Mouse (Mus musculus) lung, postnatal 25 days (tissue): ENCODE results near the gene Rnf113a2.

Experiments used
- DNase-seq: peaks from one replicate; pipeline ENCODE4 v3.0.0; 2022; ENCODE audit warnings: low spot score

The Rnf113a2 gene

GRCm38 (mm10) chr12:84416834-84417604, at the start of gene Rnf113a2:
Rnf113a2 (plus strand) TSS chr12:84417196.
- DNase-seq: peak; percentile 84

- no peak for DNase-seq
Observed at GRCm38 (mm10) chr12:84371647-84372046, 45.3 kb upstream of the Rnf113a2 start.

DNA sequence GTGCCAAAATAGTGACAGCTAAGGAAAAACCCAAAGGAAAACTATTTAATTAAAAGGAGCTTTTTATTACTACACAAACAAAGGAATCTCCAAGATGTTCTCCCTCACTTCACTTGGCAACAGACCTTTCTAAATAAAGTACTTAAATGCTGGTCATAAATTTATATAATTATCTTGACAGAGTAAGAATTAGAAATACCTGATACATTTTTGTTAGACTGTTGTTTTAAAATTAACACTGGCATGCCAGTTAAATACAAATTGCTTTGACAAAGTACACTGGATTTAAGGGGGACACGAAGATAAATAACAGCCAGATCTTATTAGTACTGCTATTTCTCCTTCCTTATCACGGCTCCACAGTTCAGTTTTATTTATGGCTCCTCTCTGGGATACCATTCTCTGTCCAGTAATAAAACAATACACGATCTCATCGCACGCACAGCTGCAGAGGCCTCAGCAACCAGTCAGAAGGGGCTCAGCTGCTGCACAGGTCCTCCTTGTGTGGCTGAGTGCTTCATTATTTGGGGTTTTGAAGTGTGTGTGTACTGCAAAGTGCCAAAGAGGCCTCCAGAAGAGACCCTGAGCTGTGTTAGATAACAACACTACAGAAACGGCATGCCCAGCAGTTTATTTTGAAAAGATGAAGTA, 43.0 kb upstream of the Rnf113a2 start:
- DNase-seq: no peak

GRCm38 (mm10) chr12:84382369-84382768, 34.6 kb upstream of the Rnf113a2 start:
- DNase-seq: no peak

GRCm38 (mm10) chr12:84384644-84385081, 32.3 kb upstream of the Rnf113a2 start:
- DNase-seq: peak; percentile 72

- no peak for DNase-seq
Observed at GRCm38 (mm10) chr12:84385408-84385807, 31.6 kb upstream of the Rnf113a2 start.

DNA sequence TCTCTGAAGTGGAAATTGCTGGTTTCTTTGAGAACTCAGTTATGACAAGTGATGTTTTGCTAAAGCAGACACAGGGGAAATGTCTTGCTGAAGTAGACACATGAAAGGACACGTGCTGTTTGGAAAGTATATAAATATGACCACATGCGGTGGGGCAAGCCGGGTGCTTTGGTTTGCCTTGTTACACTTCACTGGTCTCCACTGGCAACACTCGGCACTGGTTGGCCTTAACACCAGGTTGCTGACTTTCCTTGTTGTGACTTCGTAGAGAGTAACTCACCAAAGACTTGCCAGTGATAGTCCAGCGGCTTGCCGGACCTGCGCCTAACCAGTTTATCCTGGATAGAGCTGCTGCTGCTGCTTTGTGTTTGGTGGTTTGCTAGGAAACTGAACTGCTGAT, 28.9 kb upstream of the Rnf113a2 start:
- peak; percentile 27 for DNase-seq

DNA sequence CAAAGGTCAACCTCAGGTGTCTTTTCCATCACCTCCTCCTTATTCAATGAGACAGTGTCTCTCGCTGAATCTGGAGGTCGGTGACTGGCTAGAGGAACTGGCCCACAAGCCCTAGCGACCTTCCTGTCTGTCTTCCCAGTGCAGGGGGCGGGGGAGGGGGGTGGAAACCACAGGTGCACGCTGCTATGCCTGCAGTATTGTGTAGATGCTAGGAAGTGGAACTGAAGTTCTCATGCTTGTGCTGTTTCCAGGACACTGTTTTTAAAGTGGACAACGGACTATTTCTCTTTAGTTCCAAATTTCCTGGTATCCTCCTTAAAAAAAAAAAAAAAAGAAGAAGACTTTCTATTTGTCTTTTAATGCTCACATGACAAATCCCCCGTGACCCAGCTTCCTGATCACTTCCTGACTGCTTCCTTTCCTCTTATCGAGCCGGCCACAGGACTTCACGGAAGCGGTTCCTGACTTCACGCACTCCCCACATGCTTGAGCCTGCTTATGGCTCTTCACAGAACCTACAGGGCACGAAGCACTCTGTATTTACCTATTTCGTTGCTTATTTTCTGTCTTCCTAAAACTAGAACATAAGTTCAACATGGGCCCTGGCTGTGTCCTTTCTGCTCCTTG, 28.1 kb upstream of the Rnf113a2 start:
- DNase-seq: no peak

DNA sequence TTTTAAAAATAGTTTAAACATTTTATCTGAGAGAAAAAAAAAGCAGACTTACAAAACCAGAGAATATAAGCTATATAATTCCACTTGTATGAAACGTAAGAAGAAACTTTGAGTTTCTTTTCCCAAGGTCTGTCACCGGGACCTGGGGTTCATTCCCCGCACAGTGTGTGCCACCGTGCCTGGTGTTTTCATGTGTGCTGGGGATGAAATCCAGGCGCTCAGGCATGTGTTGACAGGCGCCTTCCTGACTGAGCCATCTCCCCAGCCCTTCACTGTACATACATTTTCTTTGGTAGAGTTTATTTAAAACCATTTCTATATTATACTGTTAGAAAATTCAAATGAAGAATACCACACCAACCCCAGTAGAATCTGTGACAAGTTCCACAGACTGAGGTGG, 26.7 kb upstream of the Rnf113a2 start:
- no peak for DNase-seq

GRCm38 (mm10) chr12:84392681-84393080, 24.3 kb upstream of the Rnf113a2 start:
- no peak for DNase-seq

DNA sequence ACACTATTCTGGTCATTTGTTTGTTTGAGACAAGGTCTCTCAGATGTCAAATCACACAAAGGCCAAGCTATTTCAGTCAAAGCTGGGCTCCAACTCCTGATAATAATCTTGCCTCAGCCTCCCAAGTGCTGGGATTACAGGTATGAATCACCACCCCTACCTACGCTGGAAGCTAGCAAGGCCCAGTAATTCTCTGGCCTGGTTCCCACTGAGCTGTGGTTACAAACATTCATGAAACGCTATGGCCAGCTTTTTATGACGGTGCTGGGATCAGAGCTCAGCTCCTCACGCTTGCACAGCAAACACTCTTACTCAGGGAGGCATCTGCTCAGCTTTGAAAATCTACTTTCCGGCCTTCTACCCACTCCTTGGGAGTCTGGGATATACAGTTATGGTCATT, 23.1 kb upstream of the Rnf113a2 start:
- DNase-seq: no peak

- DNase-seq: no peak
Observed at GRCm38 (mm10) chr12:84396947-84397679, 19.9 kb upstream of the Rnf113a2 start.

- no peak for DNase-seq
Observed at GRCm38 (mm10) chr12:84397685-84398084, 19.3 kb upstream of the Rnf113a2 start.

DNA sequence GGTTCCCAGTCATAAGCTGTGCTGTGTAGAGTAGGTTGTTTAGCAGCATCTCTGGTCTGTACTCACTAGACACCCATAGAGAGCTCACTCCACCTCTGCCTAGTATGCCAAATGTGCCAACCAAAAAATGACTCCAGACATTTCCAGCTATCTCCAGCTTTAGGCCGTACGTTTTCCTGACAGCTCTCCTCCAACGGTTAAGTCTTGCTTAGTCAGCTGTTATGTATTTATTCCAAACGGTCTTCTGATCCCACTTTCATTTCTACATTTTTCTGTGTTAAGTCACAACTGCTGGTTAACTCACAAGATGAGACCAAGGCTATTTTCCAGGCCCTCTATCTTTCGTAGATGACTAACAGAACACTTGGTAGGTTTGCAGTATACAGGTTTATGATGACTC, 18.4 kb upstream of the Rnf113a2 start:
- no peak for DNase-seq

DNA sequence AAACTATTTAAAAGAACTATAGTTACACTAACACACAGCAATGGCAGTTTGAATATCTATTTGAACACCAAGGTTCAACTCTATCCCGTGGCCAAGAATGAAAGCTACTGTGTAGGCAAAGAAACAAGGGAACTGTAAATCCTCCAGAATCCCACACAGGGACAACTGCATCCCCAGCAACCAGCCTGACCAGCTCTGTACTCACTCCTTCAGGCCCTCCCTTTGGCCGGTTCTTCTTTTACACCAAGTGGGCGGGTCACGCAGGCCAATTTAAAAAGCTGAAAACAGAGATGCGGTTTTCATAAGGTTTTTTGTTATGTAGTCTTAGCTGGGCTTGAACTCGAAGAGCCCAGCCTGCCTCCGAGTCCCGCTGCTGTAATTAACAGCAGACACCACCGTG, 17.9 kb upstream of the Rnf113a2 start:
- no peak for DNase-seq

GRCm38 (mm10) chr12:84399663-84400062, 17.3 kb upstream of the Rnf113a2 start:
- no peak for DNase-seq

DNA sequence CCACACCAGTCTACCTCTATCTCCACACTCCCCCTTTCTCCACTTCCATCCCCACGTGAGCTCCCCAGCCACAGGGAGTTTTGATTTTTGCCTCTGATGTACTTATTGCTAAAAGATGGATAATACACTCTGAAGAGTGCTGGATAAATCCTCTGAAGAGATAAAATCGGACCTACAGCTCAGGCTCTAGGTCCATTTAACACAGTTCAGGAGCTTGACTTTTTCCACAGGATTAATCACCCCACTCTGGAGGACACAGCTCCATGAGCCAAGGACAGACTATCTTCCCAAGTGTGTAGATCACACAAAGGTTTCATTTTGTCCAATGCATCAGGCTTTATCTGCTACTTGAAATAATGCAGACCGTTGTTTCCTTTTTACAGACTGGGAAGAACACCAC, 16.9 kb upstream of the Rnf113a2 start:
- DNase-seq: no peak

- no peak for DNase-seq
Observed at GRCm38 (mm10) chr12:84400653-84401052, 16.3 kb upstream of the Rnf113a2 start.

GRCm38 (mm10) chr12:84402923-84403322, 14.1 kb upstream of the Rnf113a2 start:
- no peak for DNase-seq

DNA sequence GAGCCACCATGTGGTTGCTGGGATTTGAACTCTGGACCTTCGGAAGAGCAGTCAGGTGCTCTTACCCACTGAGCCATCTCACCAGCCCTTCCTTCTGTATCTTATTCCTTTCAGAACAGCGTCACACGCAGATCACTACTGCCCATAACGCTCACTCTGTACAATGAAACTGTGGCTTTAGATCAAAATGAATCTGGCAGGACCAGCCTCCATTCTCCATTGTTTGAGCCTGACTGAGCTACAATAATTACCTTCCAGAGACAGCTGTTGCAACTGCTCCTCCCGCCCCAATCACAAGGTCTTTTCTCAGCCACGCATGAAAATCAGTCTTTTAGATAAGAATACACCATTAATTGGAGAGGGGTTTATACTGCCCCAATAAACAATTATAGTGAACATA, 12.5 kb upstream of the Rnf113a2 start:
- no peak for DNase-seq

DNA sequence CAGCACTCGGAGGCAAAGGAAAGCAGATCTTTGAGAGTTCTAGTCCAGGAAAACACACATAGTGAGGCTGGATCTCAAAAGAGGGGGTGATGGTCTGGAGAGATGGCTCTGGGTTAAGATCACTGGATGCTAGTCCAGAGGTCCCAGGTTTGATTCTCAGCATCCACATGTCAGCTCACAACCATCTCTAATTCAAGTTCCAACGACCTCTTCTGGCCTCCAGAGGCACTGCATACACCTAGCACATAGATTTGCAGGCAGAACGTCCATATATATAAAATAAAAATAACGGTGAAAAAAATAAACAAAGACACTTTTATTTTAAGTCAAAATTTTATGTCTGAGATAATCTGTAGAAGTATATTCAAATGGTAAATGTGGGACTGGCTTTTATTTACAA, 9.7 kb upstream of the Rnf113a2 start:
- no peak for DNase-seq
